Mouse (Mus musculus) neural tube, embryonic 13.5 days (tissue): ENCODE measurements around the gene Fcgr1. TPM values are rescaled to one million over a fixed set of nuclear protein-coding genes. Genes with fewer than 3 reads are reported as not detected.
"Not testable (repeated sequence)": the region's sequence is repeated elsewhere in the genome, so short reads cannot be mapped to it uniquely, and the experiment has no call there.

ENCODE experiments used
- ATAC-seq: fragments of 200-750 bp; cut with Nextera tagmentation; 2 replicates; pipeline ENCODE4 v1.8.0; 2017; ENCODE audit warnings: low read depth, mild to moderate bottlenecking, moderate TSS enrichment, moderate library complexity
- H3K27ac ChIP-seq: fragments of 300-500 bp; sonication (generic); replicated peaks from 2 replicates; pipeline ENCODE4 v1.5.1; 2015; ENCODE audit warnings: moderate library complexity, mild to moderate bottlenecking, inconsistent platforms
- H3K27me3 ChIP-seq: fragments of 300-500 bp; sonication (generic); 2 replicates; pipeline ENCODE4 v1.6.1; 2015; ENCODE audit warnings: mild to moderate bottlenecking, inconsistent platforms
- H3K36me3 ChIP-seq: fragments of 300-500 bp; sonication (generic); 2 replicates; pipeline ENCODE4 v1.6.1; 2015; ENCODE audit warnings: mild to moderate bottlenecking, inconsistent platforms
- H3K4me1 ChIP-seq: fragments of 300-500 bp; sonication (generic); replicated peaks from 2 replicates; pipeline ENCODE4 v1.6.1; 2015; ENCODE audit warnings: inconsistent platforms
- H3K4me2 ChIP-seq: fragments of 300-500 bp; sonication (generic); 2 replicates; pipeline ENCODE4 v1.6.1; 2015; ENCODE audit warnings: inconsistent platforms, mild to moderate bottlenecking, moderate library complexity
- H3K4me3 ChIP-seq: fragments of 300-500 bp; sonication (generic); 2 replicates; pipeline ENCODE4 v1.5.1; 2015; ENCODE audit warnings: mild to moderate bottlenecking, inconsistent platforms
- H3K9ac ChIP-seq: fragments of 300-500 bp; sonication (generic); 2 replicates; pipeline ENCODE4 v1.6.1; 2015; ENCODE audit warnings: moderate library complexity, mild to moderate bottlenecking, inconsistent platforms
- H3K9me3 ChIP-seq: fragments of 300-500 bp; sonication (generic); 2 replicates; pipeline ENCODE4 v1.6.1; 2016; ENCODE audit warnings: inconsistent platforms
- WGBS: fragments of 180-500 bp; shearing (Covaris S2); methylation state at CpG from one replicate; pipeline ENCODE4 v1.1.7; 2015; 5-methylcytosine and 5-hydroxymethylcytosine counted together
- polyA plus RNA-seq: library from polyadenylated mRNA; unstranded; fragments of >200 nt; fragmentation: Nextera tagmentation; extraction: Ambion mirVana; gene quantifications from 2 replicates; pipeline ENCODE4 v1.2.1, GENCODE M21; 2015

Gene Fcgr1
- polyA plus RNA-seq, 1 experiment from 2014 or later, result 1.9 TPM

GRCm38 (mm10) chr3:96322609-96323008 lies 28.8 kb upstream of the Fcgr1 start:
- Histone ChIP-seq H3K4me1 (no peaks in the 10 kb centered on the region), H3K9ac (no peak overlapping the region), H3K4me3 (no peak overlapping the region), H3K36me3 (no peaks in the 10 kb centered on the region), H3K27ac (no peak overlapping the region), H3K4me2 (no peak overlapping the region), H3K27me3 (peaks cover 59% of the 10 kb centered on the region), H3K9me3 (no peaks in the 10 kb centered on the region)
- no peak for ATAC-seq
- 18% methylated on average over 10 of the region's 10 CpGs for WGBS

GRCm38 (mm10) chr3:96321891-96322290 lies 28.1 kb upstream of the Fcgr1 start:
- Histone ChIP-seq H3K27me3 (peaks cover 53% of the 10 kb centered on the region), H3K9me3 (no peaks in the 10 kb centered on the region), H3K4me3 (no peak overlapping the region), H3K4me1 (no peaks in the 10 kb centered on the region), H3K27ac (no peak overlapping the region), H3K9ac (no peak overlapping the region), H3K36me3 (no peaks in the 10 kb centered on the region), H3K4me2 (no peak overlapping the region)
- WGBS, result 14% methylated on average over 15 of the region's 15 CpGs
- no peak for ATAC-seq

- H3K9me3 ChIP-seq, H3K4me1 ChIP-seq, H3K27ac ChIP-seq, ATAC-seq, H3K4me3 ChIP-seq, H3K36me3 ChIP-seq, H3K9ac ChIP-seq, H3K4me2 ChIP-seq: not testable (repeated sequence)
- WGBS, result 92% methylated on average over 13 of the region's 13 CpGs
- H3K27me3 ChIP-seq, result peaks cover 35% of the 10 kb centered on the region
These were observed 26.2 kb upstream of the Fcgr1 start for GRCm38 (mm10) chr3:96320003-96320402.

- H3K36me3 ChIP-seq, result no peaks in the 10 kb centered on the region
- WGBS, result 62% methylated on average over 8 of the region's 8 CpGs
- no peak for ATAC-seq
These were observed 18.8 kb upstream of the Fcgr1 start for GRCm38 (mm10) chr3:96312341-96313098.

GRCm38 (mm10) chr3:96309441-96309840 lies 15.7 kb upstream of the Fcgr1 start:
- no peak overlapping the region for H3K27ac ChIP-seq
- H3K4me1 ChIP-seq, result no peaks in the 10 kb centered on the region
- H3K36me3 ChIP-seq, result no peaks in the 10 kb centered on the region
- ATAC-seq, result no peak
- H3K9me3 ChIP-seq, result no peaks in the 10 kb centered on the region
- no peak overlapping the region for H3K4me2 ChIP-seq
- H3K27me3 ChIP-seq, result no peaks in the 10 kb centered on the region; the same call in 1 of the 2 replicates
- H3K9ac ChIP-seq, result no peak overlapping the region
- 70% methylated on average over 3 of the region's 3 CpGs for WGBS
- no peak overlapping the region for H3K4me3 ChIP-seq

More at GRCm38 (mm10) chr3:96312341-96313098, 18.8 kb upstream of the Fcgr1 start:
- Histone ChIP-seq H3K27me3 (no peaks in the 10 kb centered on the region), H3K4me2 (no peak overlapping the region), H3K27ac (no peak overlapping the region), H3K9ac (no peak overlapping the region), H3K4me3 (no peak overlapping the region), H3K9me3 (no peaks in the 10 kb centered on the region), H3K4me1 (no peaks in the 10 kb centered on the region)

GRCm38 (mm10) chr3:96306506-96306905 lies 12.7 kb upstream of the Fcgr1 start:
- 83% methylated on average over 9 of the region's 9 CpGs for WGBS
- no peak overlapping the region for H3K4me2 ChIP-seq
- no peaks in the 10 kb centered on the region for H3K4me1 ChIP-seq
- no peak overlapping the region for H3K4me3 ChIP-seq
- H3K36me3 ChIP-seq, result no peaks in the 10 kb centered on the region
- ATAC-seq, result no peak
- peaks cover 6% of the 10 kb centered on the region; the same call in 1 of the 2 replicates for H3K27me3 ChIP-seq
- no peaks in the 10 kb centered on the region for H3K9me3 ChIP-seq
- H3K27ac ChIP-seq, result no peak overlapping the region
- no peak overlapping the region for H3K9ac ChIP-seq

- peaks cover 13% of the 10 kb centered on the region for H3K27me3 ChIP-seq
- H3K4me1 ChIP-seq, result no peaks in the 10 kb centered on the region
- no peak overlapping the region for H3K4me3 ChIP-seq
- no peak overlapping the region for H3K9ac ChIP-seq
- no peaks in the 10 kb centered on the region for H3K9me3 ChIP-seq
- ATAC-seq, result no peak
- 80% methylated on average over 5 of the region's 5 CpGs for WGBS
- H3K27ac ChIP-seq, result no peak overlapping the region
- no peak overlapping the region for H3K4me2 ChIP-seq
- H3K36me3 ChIP-seq, result no peaks in the 10 kb centered on the region
These were observed 8.3 kb upstream of the Fcgr1 start for GRCm38 (mm10) chr3:96302076-96302475.

- Histone ChIP-seq H3K27me3 (peaks cover 13% of the 10 kb centered on the region), H3K9ac (no peak overlapping the region), H3K4me2 (peak overlapping the region; percentile 18; the same call in 1 of the 2 replicates), H3K9me3 (no peaks in the 10 kb centered on the region), H3K4me3 (no peak overlapping the region), H3K36me3 (no peaks in the 10 kb centered on the region), H3K4me1 (no peaks in the 10 kb centered on the region), H3K27ac (no peak overlapping the region)
- no peak for ATAC-seq
- WGBS, result 80% methylated on average over 26 of the region's 26 CpGs
These were observed 7.1 kb upstream of the Fcgr1 start for GRCm38 (mm10) chr3:96300706-96301529.

- H3K4me2 ChIP-seq, result no peak overlapping the region
- H3K4me3 ChIP-seq, result no peak overlapping the region
- H3K27ac ChIP-seq, result no peak overlapping the region
- H3K4me1 ChIP-seq, result no peaks in the 10 kb centered on the region
- H3K9ac ChIP-seq, result no peak overlapping the region
- WGBS, result 97% methylated on average over 2 of the region's 2 CpGs
- no peaks in the 10 kb centered on the region for H3K36me3 ChIP-seq
- no peak for ATAC-seq
- H3K9me3 ChIP-seq, result no peaks in the 10 kb centered on the region; the same call in 1 of the 2 replicates
- peaks cover 13% of the 10 kb centered on the region; the same call in 1 of the 2 replicates for H3K27me3 ChIP-seq
These were observed 5.8 kb upstream of the Fcgr1 start for GRCm38 (mm10) chr3:96299562-96299961.

GRCm38 (mm10) chr3:96298360-96298759 lies 4.6 kb upstream of the Fcgr1 start:
- no peak overlapping the region for H3K4me3 ChIP-seq
- 95% methylated on average over 4 of the region's 4 CpGs for WGBS
- H3K9me3 ChIP-seq, result no peaks in the 10 kb centered on the region; the same call in 1 of the 2 replicates
- H3K9ac ChIP-seq, result no peak overlapping the region
- H3K27ac ChIP-seq, result no peak overlapping the region
- no peaks in the 10 kb centered on the region for H3K36me3 ChIP-seq
- no peak for ATAC-seq
- no peak overlapping the region for H3K4me2 ChIP-seq
- peaks cover 17% of the 10 kb centered on the region; the same call in 1 of the 2 replicates for H3K27me3 ChIP-seq
- no peaks in the 10 kb centered on the region for H3K4me1 ChIP-seq

- no peak overlapping the region for H3K9ac ChIP-seq
- no peaks in the 10 kb centered on the region for H3K4me1 ChIP-seq
- no peaks in the 10 kb centered on the region for H3K36me3 ChIP-seq
- no peak overlapping the region for H3K27ac ChIP-seq
- 60% methylated on average over 5 of the region's 5 CpGs for WGBS
- H3K27me3 ChIP-seq, result peaks cover 6% of the 10 kb centered on the region; the same call in 1 of the 2 replicates
- H3K4me3 ChIP-seq, result no peak overlapping the region
- H3K9me3 ChIP-seq, result no peaks in the 10 kb centered on the region; the same call in 1 of the 2 replicates
- H3K4me2 ChIP-seq, result no peak overlapping the region
- ATAC-seq, result no peak
These were observed 401 bp downstream of the Fcgr1 start for GRCm38 (mm10) chr3:96293368-96293767.

GRCm38 (mm10) chr3:96292641-96293040 lies 1.1 kb downstream of the Fcgr1 start:
- no peak overlapping the region for H3K9ac ChIP-seq
- H3K4me3 ChIP-seq, result no peak overlapping the region
- WGBS, result 62% methylated on average over 6 of the region's 6 CpGs
- H3K36me3 ChIP-seq, result no peaks in the 10 kb centered on the region
- no peak for ATAC-seq
- no peak overlapping the region for H3K27ac ChIP-seq
- H3K4me1 ChIP-seq, result no peaks in the 10 kb centered on the region
- peaks cover 6% of the 10 kb centered on the region; the same call in 1 of the 2 replicates for H3K27me3 ChIP-seq
- no peaks in the 10 kb centered on the region; the same call in 1 of the 2 replicates for H3K9me3 ChIP-seq
- H3K4me2 ChIP-seq, result no peak overlapping the region
